26 mouse cellular contexts compared by ENCODE assay signal in the genomic region with DNA sequence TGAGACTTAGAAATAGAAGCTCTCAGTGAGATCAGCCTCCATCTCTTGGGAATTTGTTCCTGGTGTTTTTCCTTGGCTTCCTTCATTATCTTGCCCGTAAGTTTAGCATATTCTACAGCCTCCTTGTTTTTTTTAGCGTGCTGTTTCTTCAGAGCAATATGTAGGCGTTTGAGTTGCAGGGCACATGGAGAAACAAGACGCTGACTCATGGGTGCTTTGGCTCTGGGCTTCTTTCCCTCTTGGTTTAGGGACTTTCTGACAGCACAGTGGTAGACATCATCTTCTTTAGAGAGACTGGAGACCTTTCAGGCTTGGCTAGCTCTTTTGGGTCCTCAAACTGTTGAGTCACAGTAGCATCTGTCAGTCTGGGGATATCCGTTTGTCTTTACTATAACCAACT. TPM values are rescaled to one million over a fixed set of nuclear protein-coding genes. Genes with fewer than 3 reads are reported as not detected.
DNase-seq lines count a peak whose midpoint lies in the region; ATAC-seq and TF ChIP-seq lines count a peak whose summit lies in the region.
"Had no signal": no experiment of that assay in that cellular context is flagged by ENCODE, and none has a peak within 500 bp of the region (broad histone marks: within the 10 kb centered on the region; RNA-seq: fewer than 3 reads in every experiment).

No protein-coding gene starts in this region.

- no peaks in the 10 kb centered on the region for H3K9me3 ChIP-seq in CH12.LX (replicated peaks; ENCODE audit: low read length)
- H3K9me3 ChIP-seq in forebrain, embryonic 11.5 days (ENCODE audit: control insufficient read depth, low read length) = no peaks in the 10 kb centered on the region
- H3K9me3 ChIP-seq: embryonic facial prominence, embryonic 10.5 days; forebrain, embryonic 10.5 days; hindbrain, embryonic 10.5 days; intestine, embryonic 15.5 days; liver, embryonic 13.5 days; midbrain, embryonic 12.5 days had no signal

- H3K4me3 ChIP-seq in CH12.LX (replicated peaks in 1 of 3; ENCODE audit: low read depth in 2 of 3, low read length in 2 of 3, poor library complexity in 1 of 3) = no peak overlapping the region
- H3K4me3 ChIP-seq in myocyte = no peak overlapping the region
- no peak overlapping the region for H3K4me3 ChIP-seq in forebrain, embryonic 11.5 days (ENCODE audit: low read depth, low read length)
- H3K4me3 ChIP-seq: embryonic facial prominence, embryonic 10.5 days; forebrain, embryonic 10.5 days; hindbrain, embryonic 10.5 days; intestine, embryonic 15.5 days; liver, embryonic 13.5 days; midbrain, embryonic 12.5 days had no signal

- H3ac ChIP-seq in myocyte (ENCODE audit: control insufficient read depth, insufficient read length) = no peak overlapping the region

- H3K4me2 ChIP-seq in CH12.LX (ENCODE audit: insufficient read depth, low read depth, poor library complexity, severe bottlenecking) (no peak overlapping the region), myocyte (ENCODE audit: low read depth) (peak overlapping the region; percentile 15)
- H3K4me2 ChIP-seq in forebrain, embryonic 11.5 days (ENCODE audit: low read depth, low read length, severe bottlenecking) = no peak overlapping the region
- H3K4me2 ChIP-seq: heart, embryonic 11.5 days; intestine, embryonic 15.5 days; liver, embryonic 13.5 days; lung, embryonic 14.5 days; midbrain, embryonic 12.5 days had no signal

- no peak for TF ChIP-seq CTCF in CH12.LX (conservative IDR thresholded peaks at IDR 0.05 in 1 of 2, IDR thresholded peaks at IDR 0.05 in 1 of 2; ENCODE audit: low read depth in 2 of 2, low read length in 2 of 2)

- H3K9ac ChIP-seq in CH12.LX (ENCODE audit: insufficient read depth, low read depth) = no peak overlapping the region
- H3K9ac ChIP-seq in forebrain, embryonic 11.5 days (ENCODE audit: low read length) = no peak overlapping the region
- H3K9ac ChIP-seq: forebrain, postnatal 0 days; intestine, embryonic 15.5 days; liver, embryonic 13.5 days; lung, embryonic 14.5 days; midbrain, embryonic 12.5 days had no signal

- H3K27me3 ChIP-seq in CH12.LX (replicated peaks) = no peaks in the 10 kb centered on the region
- no peaks in the 10 kb centered on the region for H3K27me3 ChIP-seq in myocyte (ENCODE audit: control insufficient read depth, insufficient read depth, insufficient read length)
- H3K27me3 ChIP-seq in forebrain, embryonic 11.5 days (ENCODE audit: control insufficient read depth, insufficient read depth, low read length) = no peaks in the 10 kb centered on the region
- H3K27me3 ChIP-seq: intestine, embryonic 15.5 days; liver, embryonic 13.5 days; midbrain, embryonic 12.5 days had no signal

- peaks cover 6 to 24% of the 10 kb centered on the region in 2 experiments for H3K4me1 ChIP-seq in CH12.LX (ENCODE audit: control insufficient read depth in 1 of 2, insufficient read depth in 2 of 2)
- H3K4me1 ChIP-seq in forebrain, embryonic 11.5 days (replicated peaks; ENCODE audit: control insufficient read depth, insufficient read depth, low read length) = no peaks in the 10 kb centered on the region
- H3K4me1 ChIP-seq: embryonic facial prominence, embryonic 10.5 days; hindbrain, embryonic 10.5 days; intestine, embryonic 15.5 days; liver, embryonic 13.5 days; midbrain, embryonic 12.5 days had no signal

- no peak for TF ChIP-seq RAD21 in CH12.LX (IDR thresholded peaks at IDR 0.05; ENCODE audit: low read depth, low read length)

- no peak for ATAC-seq in CD4-positive, CD25-positive, alpha-beta regulatory T cell, adult 4 months
- no peak for ATAC-seq in forebrain, embryonic 11.5 days (replicated peaks; ENCODE audit: low FRiP score)
- ATAC-seq: forebrain, postnatal 0 days; hindbrain, embryonic 16.5 days had no signal

- H3K27ac ChIP-seq in CH12.LX (ENCODE audit: insufficient read depth, low read depth) = no peak overlapping the region
- no peak overlapping the region for H3K27ac ChIP-seq in forebrain, embryonic 11.5 days (ENCODE audit: low read depth, low read length)
- H3K27ac ChIP-seq: embryonic facial prominence, embryonic 10.5 days; forebrain, embryonic 10.5 days; hindbrain, embryonic 10.5 days; intestine, embryonic 15.5 days; liver, embryonic 13.5 days; midbrain, embryonic 12.5 days had no signal

- H3K79me2 ChIP-seq in CH12.LX (replicated peaks; ENCODE audit: control insufficient read depth, extremely low read depth, insufficient read depth, poor library complexity, severe bottlenecking) = no peaks in the 10 kb centered on the region
- H3K79me2 ChIP-seq in myocyte (ENCODE audit: control insufficient read depth, insufficient read depth) = no peaks in the 10 kb centered on the region

- 90% methylated on average over 5 of the region's 5 CpGs for WGBS in forebrain, embryonic 11.5 days

- DNase-seq in layer of hippocampus, adult 8-10 months (ENCODE audit: low spot score in 2 of 2) = peak; percentile 7 to 8
- DNase-seq in layer of hippocampus, adult 9-10 months (ENCODE audit: low spot score) = no peak
- DNase-seq in CH12.LX (ENCODE audit: extremely low read depth) = peak; percentile 6
- peak; percentile 27 for DNase-seq in layer of hippocampus, adult 9-11 months
- DNase-seq in urinary bladder, adult 18-20 months (ENCODE audit: low spot score in 2 of 2) = no peak
- DNase-seq in forebrain, embryonic 11.5 days (ENCODE audit: low spot score) = no peak
- DNase-seq: adrenal gland, postnatal 25 days; cerebellum, adult 11-12 months; cerebellum, postnatal 10 days; forebrain, postnatal 0 days; gastrocnemius, postnatal 14 days; kidney, adult 9 months; kidney, postnatal 14 days; liver, embryonic 13.5 days; lung, embryonic 14.5 days had no signal

- TF ChIP-seq POLR2A in CH12.LX (IDR thresholded peaks at IDR 0.05; ENCODE audit: low read depth, low read length) (no peak), myocyte (IDR thresholded peaks at IDR 0.05; ENCODE audit: insufficient read length, low read depth) (no peak)

- no peak for TF ChIP-seq EP300 in CH12.LX (IDR thresholded peaks at IDR 0.05; ENCODE audit: low read length)

- in situ Hi-C loops in CH12.LX (cut with MboI; ENCODE audit: low pct_ligation_motif_present, low pct_unique_long_range_greater_than_20kb, low sequenced_read_pairs) = no loop called here

- dilution Hi-C loops in CH12.LX (cut with MboI; ENCODE audit: extremely low pct_ligation_motif_present, extremely low pct_unique_long_range_greater_than_20kb, low sequenced_read_pairs) = no loop called here

- H3K36me3 ChIP-seq in CH12.LX (replicated peaks in 1 of 2; ENCODE audit: control insufficient read depth in 1 of 2, insufficient read depth in 1 of 2, low read length in 1 of 2) (no peaks in the 10 kb centered on the region), myocyte (ENCODE audit: control insufficient read depth, insufficient read depth) (no peaks in the 10 kb centered on the region)
- no peaks in the 10 kb centered on the region for H3K36me3 ChIP-seq in forebrain, embryonic 11.5 days (ENCODE audit: control insufficient read depth, insufficient read depth, low read length)
- H3K36me3 ChIP-seq: embryonic facial prominence, embryonic 10.5 days; forebrain, embryonic 10.5 days; hindbrain, embryonic 10.5 days; intestine, embryonic 15.5 days; liver, embryonic 13.5 days; midbrain, embryonic 12.5 days had no signal

TF ChIP-seq in CH12.LX, 34 proteins besides CTCF, POLR2A, EP300 and RAD21 (continues in another document):
- TF ChIP-seq GABPA (IDR thresholded peaks at IDR 0.05; ENCODE audit: insufficient replicate concordance, low read depth, low read length) = no peak
- TF ChIP-seq ELF1 (IDR thresholded peaks at IDR 0.05; ENCODE audit: low read depth, low read length) = no peak
- TF ChIP-seq MAFK (IDR thresholded peaks at IDR 0.05; ENCODE audit: insufficient replicate concordance, low read length) = no peak
- TF ChIP-seq MAX (IDR thresholded peaks at IDR 0.05; ENCODE audit: low read length) = no peak
- TF ChIP-seq ZC3H11A (IDR thresholded peaks at IDR 0.05; ENCODE audit: low read depth, low read length) = no peak
- TF ChIP-seq SIN3A (IDR thresholded peaks at IDR 0.05; ENCODE audit: low read length) = no peak
- TF ChIP-seq HCFC1 (IDR thresholded peaks at IDR 0.05; ENCODE audit: low read depth, low read length) = no peak
- no peak for TF ChIP-seq BHLHE40 (IDR thresholded peaks at IDR 0.05; ENCODE audit: low read depth, low read length)
- TF ChIP-seq CHD2 (IDR thresholded peaks at IDR 0.05; ENCODE audit: low read length) = no peak
- no peak for TF ChIP-seq ZNF384 (IDR thresholded peaks at IDR 0.05; ENCODE audit: low read depth, low read length)
- TF ChIP-seq RCOR1 (conservative IDR thresholded peaks at IDR 0.05; ENCODE audit: low read depth, low read length) = no peak
- TF ChIP-seq CHD1 (IDR thresholded peaks at IDR 0.05; ENCODE audit: low read depth, low read length) = no peak
- TF ChIP-seq TBP (conservative IDR thresholded peaks at IDR 0.05; ENCODE audit: low read depth, low read length) = no peak

TF ChIP-seq in myocyte, 11 proteins besides CTCF, POLR2A, EP300 and RAD21:
- TF ChIP-seq MYOG (IDR thresholded peaks at IDR 0.05; ENCODE audit: control insufficient read depth in 1 of 3, insufficient read depth in 1 of 3, insufficient read length in 2 of 3, low read depth in 2 of 3) = no peak
- TF ChIP-seq TCF12 (IDR thresholded peaks at IDR 0.05; ENCODE audit: insufficient read depth, poor library complexity, severe bottlenecking) = no peak
- no peak for TF ChIP-seq E2F4 (IDR thresholded peaks at IDR 0.05; ENCODE audit: insufficient read depth)
- no peak for TF ChIP-seq SRF (IDR thresholded peaks at IDR 0.05; ENCODE audit: control insufficient read depth, insufficient read length, low read depth)
- no peak for TF ChIP-seq MAX (IDR thresholded peaks at IDR 0.05; ENCODE audit: low read depth)
- TF ChIP-seq CEBPB (IDR thresholded peaks at IDR 0.05; ENCODE audit: insufficient read depth, poor library complexity, severe bottlenecking) = no peak
- no peak for TF ChIP-seq REST (IDR thresholded peaks at IDR 0.05; ENCODE audit: insufficient read depth, insufficient read length)
- TF ChIP-seq MYOD1 (IDR thresholded peaks at IDR 0.05; ENCODE audit: control insufficient read depth in 1 of 3, insufficient read length in 2 of 3, low read depth in 2 of 3) = no peak
- TF ChIP-seq USF1 (IDR thresholded peaks at IDR 0.05; ENCODE audit: low read depth) = no peak

RNA-seq across cellular contexts. Expression of gene Acpp, which starts 6.6 kb away (rescaled TPM):
- under 1 TPM in 3 of 4 experiments, not detected in 1; 0.11 to 0.25 (median 0.20) TPM for total RNA-seq in layer of hippocampus, adult 8-10 months (2022)
- total RNA-seq in CH12.LX (2012; rRNA removed) (0.17 and 0.30 TPM in 2 replicates), CH12.LX (2014; rRNA removed) (0.19 and 0.27 TPM in 2 replicates)
- polyA plus RNA-seq in CH12.LX (2012; ENCODE audit: insufficient read length, low read depth) (0.56 and 0.97 TPM in 2 replicates), myocyte (2012; fragmentation: generic; extraction: Trizol) (0.35 TPM)
- 1 to 10 TPM; 2.1 to 4.6 TPM for polyA plus RNA-seq in CD4-positive, CD25-positive, alpha-beta regulatory T cell, adult 4 months (2017; shearing (Covaris generic))
- 0.31 and 0.40 TPM in 2 replicates for polyA plus RNA-seq in forebrain, embryonic 11.5 days (2014; fragmentation: Nextera tagmentation; extraction: Ambion mirVana)
- total RNA-seq: layer of hippocampus, postnatal 36 days had no signal
- polyA plus RNA-seq: heart, postnatal 0 days had no signal

Comparison
In these comparisons a context has a peak if more than half of its experiments do, and no peak if none do; other contexts are left out.
1. DNase-seq: peak in layer of hippocampus, adult 8-10 months (2 of 2), CH12.LX (single experiment) and layer of hippocampus, adult 9-11 months (single experiment); none in layer of hippocampus, adult 9-10 months (single experiment), urinary bladder, adult 18-20 months (0 of 2) and forebrain, embryonic 11.5 days (single experiment).